Mouse (Mus musculus): Measurements from ENCODE around the gene Trpm5. TPM values are rescaled to one million over a fixed set of nuclear protein-coding genes. Genes with fewer than 3 reads are reported as not detected.

Gene Trpm5
- total RNA-seq, 2 experiments from 2014 or later: 0.12 TPM

GRCm38 (mm10) chr7:143067469-143067868 is 27.0 kb downstream of the Trpm5 start:
- intact Hi-C loops (cut with DNase I): no loop called here
- no peak for DNase-seq

DNA sequence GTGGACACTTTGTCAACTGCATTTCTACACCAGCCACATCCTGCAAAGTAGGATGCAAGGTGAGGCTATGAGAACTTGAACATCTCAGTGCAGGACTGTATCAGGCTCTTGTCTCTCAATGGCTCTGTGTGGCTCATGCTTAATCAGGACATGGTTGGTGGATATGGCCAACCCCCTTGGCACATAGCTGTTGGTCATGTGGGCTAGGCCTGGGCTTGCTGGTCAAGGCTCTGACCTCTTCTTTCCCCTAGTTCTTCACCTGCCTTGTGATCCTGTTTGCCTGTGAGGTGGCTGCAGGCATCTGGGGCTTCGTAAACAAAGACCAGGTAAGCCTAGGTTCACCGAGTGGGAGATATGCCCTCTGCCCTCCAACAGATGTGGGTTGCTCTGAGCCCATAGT is 28.8 kb downstream of the Trpm5 start:
- DNase-seq: no peak
- intact Hi-C loops (cut with DNase I): no loop called here

DNA sequence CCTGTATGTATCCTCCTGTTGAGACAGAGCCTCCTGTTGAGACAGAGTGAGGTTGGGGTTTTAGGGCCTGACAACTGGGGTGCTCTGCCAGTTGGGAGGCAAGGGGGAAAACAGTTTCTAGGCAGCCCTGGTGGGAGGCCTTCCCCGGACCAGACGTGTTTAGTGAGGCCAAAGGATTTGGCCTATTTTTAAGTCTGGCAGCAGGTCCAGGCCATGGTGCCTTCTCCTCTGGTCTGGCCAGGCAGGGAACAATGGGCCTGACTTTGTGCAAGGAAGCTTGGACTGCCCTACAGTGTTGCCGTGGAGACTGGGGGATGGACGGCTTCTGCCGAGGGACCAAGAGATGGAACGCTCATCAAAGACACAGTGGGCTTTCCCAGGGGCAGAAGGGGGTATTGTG is 30.2 kb downstream of the Trpm5 start:
- no peak for DNase-seq
- intact Hi-C loops (cut with DNase I): no loop called here

GRCm38 (mm10) chr7:143062704-143063103 is 31.7 kb downstream of the Trpm5 start:
- no peak for DNase-seq

GRCm38 (mm10) chr7:143059202-143059870 is 35.1 kb downstream of the Trpm5 start:
- intact Hi-C loops (cut with DNase I): no loop called here
- peak; percentile 64 to 70 for DNase-seq

More at GRCm38 (mm10) chr7:143062704-143063103, 31.7 kb downstream of the Trpm5 start:
- intact Hi-C loops (cut with DNase I): no loop called here

DNA sequence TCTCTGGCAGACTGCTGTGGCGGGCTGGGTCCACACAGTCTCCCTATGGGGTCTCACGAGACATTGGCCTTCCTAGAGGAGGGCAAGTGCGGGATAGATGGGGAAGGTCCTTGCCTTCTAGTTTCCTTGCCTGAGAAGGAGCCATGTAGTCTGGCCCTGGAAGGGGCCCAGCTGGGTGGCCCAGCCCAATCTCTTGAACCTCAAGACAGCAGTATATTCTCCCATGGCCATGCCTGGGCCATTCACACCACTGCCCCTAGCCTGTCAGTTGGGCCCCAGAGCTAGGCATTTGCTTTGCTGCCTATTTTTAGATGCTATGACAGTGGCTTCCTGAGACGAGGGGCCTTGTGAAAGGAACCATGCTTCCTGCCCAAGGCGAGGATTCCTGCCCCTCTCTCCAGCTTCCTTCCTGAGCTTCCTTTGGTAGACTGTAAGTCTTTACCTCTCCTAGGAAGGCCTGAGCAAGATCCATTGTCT is 36.2 kb downstream of the Trpm5 start:
- intact Hi-C loops (cut with DNase I): no loop called here
- peak in 1 of 2 experiments; percentile 50 for DNase-seq

DNA sequence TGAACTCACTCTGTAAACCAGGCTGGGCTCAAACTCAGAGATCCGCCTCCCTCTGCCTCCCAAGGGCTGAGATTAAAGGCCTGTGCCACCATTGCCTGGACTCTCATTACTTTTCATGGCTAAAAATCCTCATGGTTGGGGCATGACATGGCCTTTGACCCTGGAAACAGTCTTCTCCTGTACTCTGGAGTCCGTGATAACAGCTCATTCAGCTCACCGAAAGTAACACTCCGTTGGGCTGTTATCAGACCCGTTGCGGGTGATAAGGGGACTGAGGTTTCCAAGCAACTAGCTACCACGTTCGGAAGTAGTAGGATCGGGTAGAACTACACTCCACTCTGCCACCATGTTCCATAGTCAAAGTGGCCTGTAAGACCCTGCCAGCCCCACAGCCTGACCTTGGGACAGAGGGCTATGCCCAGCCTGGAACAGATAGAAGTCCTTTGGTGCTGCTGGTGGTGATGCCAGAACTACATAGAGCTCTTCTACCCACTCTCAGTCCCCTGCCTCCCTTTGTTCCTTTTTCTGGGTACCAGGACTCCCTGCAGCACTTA is 36.7 kb downstream of the Trpm5 start:
- intact Hi-C loops (cut with DNase I): no loop called here
- DNase-seq: no peak

- intact Hi-C loops (cut with DNase I): no loop called here
- DNase-seq: no peak
Measured at GRCm38 (mm10) chr7:143057023-143057422, 37.4 kb downstream of the Trpm5 start.

- intact Hi-C loops (cut with DNase I): no loop called here
- DNase-seq: no peak
Measured at GRCm38 (mm10) chr7:143055499-143056186, 38.8 kb downstream of the Trpm5 start.

DNA sequence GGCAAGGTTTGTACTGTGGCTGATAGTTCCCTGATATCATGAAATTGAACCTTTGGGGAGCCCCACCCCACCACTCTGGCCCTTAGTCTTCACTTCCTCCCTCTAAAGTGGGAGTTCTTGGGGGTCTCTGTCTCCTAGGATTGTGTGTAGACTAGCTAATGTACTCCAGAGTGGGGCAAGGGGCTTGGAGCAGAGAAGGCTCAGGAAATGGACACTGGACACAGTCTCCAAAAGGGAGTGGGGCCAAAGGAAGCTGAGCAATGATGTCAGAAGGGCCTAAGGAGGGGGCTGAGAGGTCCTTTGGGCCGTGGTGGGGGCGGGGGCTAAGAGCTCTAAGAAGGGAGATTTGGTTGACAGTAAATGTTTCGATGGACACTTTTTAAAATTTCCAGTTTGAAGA is 39.4 kb downstream of the Trpm5 start:
- DNase-seq: no peak
- intact Hi-C loops (cut with DNase I): no loop called here

- no peak for DNase-seq
- intact Hi-C loops (cut with DNase I): no loop called here
Measured at GRCm38 (mm10) chr7:143054612-143054965, 39.9 kb downstream of the Trpm5 start.

- no peak for DNase-seq
- intact Hi-C loops (cut with DNase I): loop anchor here (1.0 kb wide), 1 partner anchor 46 kb away; no protein-coding TSS in a partner anchor
Measured at GRCm38 (mm10) chr7:143053961-143054611, 40.4 kb downstream of the Trpm5 start.

- intact Hi-C loops (cut with DNase I): loop anchor here (1.0 kb wide), 1 partner anchor 45 kb away; no protein-coding TSS in a partner anchor
- peak; percentile 82 for DNase-seq
Measured at GRCm38 (mm10) chr7:143053008-143053899, 41.2 kb downstream of the Trpm5 start.

DNA sequence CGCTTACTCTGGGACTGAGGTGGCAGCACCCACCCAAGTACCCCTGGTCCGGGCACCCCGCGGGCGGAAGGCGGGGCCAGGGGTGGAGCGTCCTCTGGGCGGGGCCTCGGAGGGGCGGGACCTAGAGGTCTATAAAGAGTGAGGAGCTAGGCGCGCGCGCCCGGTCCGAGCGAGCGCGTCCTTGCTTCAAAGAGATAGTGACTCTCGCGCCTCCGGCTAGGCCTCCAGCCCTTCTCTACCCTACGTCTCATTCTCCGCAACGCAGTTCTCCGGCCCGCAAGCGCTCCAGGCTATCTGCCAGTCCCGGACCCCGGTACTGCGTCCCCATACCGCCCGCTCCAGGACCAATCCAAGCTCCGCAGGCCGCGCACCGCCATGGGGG is 41.8 kb downstream of the Trpm5 start, which contains the start of gene Cd81:
TSS of gene Cd81 (plus strand) at position 114 of the 382 bp plus-strand sequence.
- intact Hi-C loops (cut with DNase I): loop anchor here (1.0 kb wide), 1 partner anchor 44 kb away; no protein-coding TSS in a partner anchor
- peak; percentile 92 to 96 for DNase-seq

- intact Hi-C loops (cut with DNase I): no loop called here
- DNase-seq: no peak
Measured at GRCm38 (mm10) chr7:143051316-143051715, 43.1 kb downstream of the Trpm5 start.

DNA sequence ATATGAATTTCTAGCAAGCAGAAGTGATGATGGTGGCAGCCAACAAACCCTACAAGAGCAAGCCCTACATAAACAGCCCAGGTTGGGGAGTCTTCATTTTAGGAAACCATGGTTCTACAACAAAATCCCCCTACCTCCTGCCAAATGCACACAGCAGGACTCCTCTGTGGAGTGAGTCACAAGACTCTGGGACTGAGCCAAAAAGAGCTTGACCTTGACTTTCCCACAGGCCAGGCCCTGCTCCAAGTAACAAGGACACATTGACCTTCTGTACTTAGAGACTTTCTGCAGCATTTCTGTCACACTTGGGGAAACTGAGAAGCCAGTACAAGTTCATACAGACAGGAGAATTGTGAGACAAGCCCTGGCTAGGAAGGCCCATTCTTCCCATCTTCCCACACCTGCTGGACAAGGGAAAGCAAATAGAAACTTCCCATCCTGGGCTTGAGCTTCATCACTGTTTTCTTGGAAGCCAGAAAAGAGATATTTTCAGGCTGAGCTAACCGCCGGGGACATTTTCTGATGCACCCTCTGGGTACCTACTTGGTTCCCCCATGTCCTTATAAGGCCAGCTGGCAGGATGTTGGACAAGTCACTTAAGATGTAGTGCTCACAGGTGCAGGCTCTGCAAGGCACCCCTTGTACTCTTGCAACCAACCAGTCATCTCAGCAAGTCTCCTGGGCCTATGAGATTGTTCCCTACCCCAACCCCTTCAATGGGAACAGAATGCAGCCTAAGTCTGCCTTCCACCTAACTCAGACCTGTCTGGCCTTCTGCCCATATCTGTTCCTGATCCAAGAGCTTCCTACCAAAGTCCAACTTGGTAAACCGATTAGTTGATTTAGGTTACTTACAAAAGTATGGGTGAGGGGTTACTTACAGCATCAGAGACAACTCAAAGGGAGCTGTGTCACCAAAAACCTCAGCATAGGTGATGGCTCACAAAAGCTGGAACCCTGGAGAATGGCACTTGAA is 44.3 kb downstream of the Trpm5 start:
- intact Hi-C loops (cut with DNase I): no loop called here
- DNase-seq: peak; percentile 56 to 70

- intact Hi-C loops (cut with DNase I): no loop called here
- no peak for DNase-seq
Measured at GRCm38 (mm10) chr7:143049331-143049730, 45.1 kb downstream of the Trpm5 start.

DNA sequence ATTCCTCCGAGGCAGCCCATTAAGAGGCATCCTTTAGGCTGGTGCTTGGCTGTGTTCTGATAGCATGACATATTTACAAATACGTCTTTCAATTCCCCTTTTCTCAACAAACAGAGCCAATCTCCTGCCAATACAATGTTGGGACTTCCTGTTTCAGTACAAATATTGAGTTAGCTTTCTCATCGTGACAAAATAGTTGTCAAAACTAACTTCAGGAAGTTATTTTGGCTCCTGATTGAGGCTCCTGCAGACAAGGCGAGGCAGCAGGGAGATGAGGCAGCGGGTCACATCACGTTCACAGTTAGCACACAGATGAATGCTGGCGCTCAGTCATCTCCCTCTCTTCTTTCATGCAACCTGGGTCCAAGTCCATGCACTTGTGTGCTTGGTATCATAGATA is 48.1 kb downstream of the Trpm5 start:
- intact Hi-C loops (cut with DNase I): no loop called here
- no peak for DNase-seq

GRCm38 (mm10) chr7:143044826-143045206 is 49.6 kb downstream of the Trpm5 start:
- intact Hi-C loops (cut with DNase I): no loop called here
- DNase-seq: no peak

All from heart, postnatal 14 days (tissue).